Mouse (Mus musculus) megakaryocyte-erythroid progenitor cell, adult 5-6 weeks (primary cell): Measurements from ENCODE around the gene Armc10. TPM values are rescaled to one million over a fixed set of nuclear protein-coding genes. Genes with fewer than 3 reads are reported as not detected.
A peak's percentile ranks its signal among the peaks of the same experiment; 100 is the strongest.
"Not testable (repeated sequence)": the region's sequence is repeated elsewhere in the genome, so short reads cannot be mapped to it uniquely, and the experiment has no call there.

Source experiments
- ATAC-seq: replicated peaks from 2 replicates; pipeline ENCODE4 v1.8.0; 2016; ENCODE audit warnings: mild to moderate bottlenecking, inconsistent platforms; ENCODE audit not compliant: severe bottlenecking, poor library complexity, low FRiP score, low TSS enrichment
- total RNA-seq, 2 experiments: library from RNA; stranded (forward) in 1 of 2; stranded (reverse) in 1 of 2; fragments of 200-1000, 215-1000 nt in 1 of 2; fragments of >200 nt in 1 of 2; fragmentation: Nextera tagmentation in 1 of 2; gene quantifications; 2 replicates each; pipeline ENCODE4 v1.2.3; 2014 to 2017

Gene Armc10
- total RNA-seq (2014; fragmentation: Nextera tagmentation), result 22.5 and 43.9 TPM in 2 replicates
- 49.9 and 69.3 TPM in 2 replicates for total RNA-seq (2017)

- ATAC-seq, result peak; percentile 94
These were observed at the start of gene Armc10, which contains the start of gene Fbxl13 for GRCm38 (mm10) chr5:21645439-21646132. Armc10 (plus strand) TSS chr5:21645813. Fbxl13 (minus strand) TSS chr5:21645634.

DNA sequence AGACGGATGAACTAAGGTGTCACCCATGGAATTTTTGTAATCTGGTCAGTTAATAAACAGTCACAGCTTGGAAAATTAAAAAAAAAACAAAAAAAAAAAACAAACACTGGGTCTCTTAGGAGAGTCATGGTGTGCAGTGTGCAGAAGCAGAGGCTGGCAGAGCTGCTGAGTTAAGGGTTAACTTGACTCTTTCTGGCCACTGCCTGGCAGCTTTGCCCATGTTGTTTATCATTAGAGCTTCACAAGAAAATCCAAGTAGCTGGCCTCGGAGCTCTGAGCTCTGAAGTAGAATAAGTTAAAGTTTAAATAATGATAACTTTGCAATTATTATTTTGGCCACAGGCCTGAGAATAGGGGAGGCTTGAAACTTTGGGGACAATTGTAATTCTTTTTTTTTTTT is 46.1 kb upstream of the Armc10 start:
- not testable (repeated sequence) for ATAC-seq

GRCm38 (mm10) chr5:21599961-21600360 is 45.7 kb upstream of the Armc10 start:
- no peak for ATAC-seq

DNA sequence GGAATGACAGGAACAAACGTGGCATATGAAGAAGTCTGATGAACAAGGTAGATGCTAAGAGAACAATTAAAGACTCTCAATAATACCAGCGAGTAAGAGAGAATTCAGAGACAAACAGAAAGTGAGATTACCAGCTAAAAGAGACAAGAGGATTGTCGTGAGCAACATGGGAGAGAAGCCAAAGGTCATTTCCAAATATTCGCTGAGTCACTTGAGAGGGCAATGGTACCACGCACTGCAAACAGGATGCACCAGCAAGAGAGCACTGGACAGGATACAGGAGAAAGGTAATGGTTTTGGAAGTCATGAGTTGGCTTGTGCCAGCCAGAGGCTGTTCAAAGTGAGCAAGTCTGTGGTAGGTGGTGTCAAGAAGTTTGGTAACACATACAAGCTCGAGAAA is 39.7 kb upstream of the Armc10 start:
- ATAC-seq, result no peak

DNA sequence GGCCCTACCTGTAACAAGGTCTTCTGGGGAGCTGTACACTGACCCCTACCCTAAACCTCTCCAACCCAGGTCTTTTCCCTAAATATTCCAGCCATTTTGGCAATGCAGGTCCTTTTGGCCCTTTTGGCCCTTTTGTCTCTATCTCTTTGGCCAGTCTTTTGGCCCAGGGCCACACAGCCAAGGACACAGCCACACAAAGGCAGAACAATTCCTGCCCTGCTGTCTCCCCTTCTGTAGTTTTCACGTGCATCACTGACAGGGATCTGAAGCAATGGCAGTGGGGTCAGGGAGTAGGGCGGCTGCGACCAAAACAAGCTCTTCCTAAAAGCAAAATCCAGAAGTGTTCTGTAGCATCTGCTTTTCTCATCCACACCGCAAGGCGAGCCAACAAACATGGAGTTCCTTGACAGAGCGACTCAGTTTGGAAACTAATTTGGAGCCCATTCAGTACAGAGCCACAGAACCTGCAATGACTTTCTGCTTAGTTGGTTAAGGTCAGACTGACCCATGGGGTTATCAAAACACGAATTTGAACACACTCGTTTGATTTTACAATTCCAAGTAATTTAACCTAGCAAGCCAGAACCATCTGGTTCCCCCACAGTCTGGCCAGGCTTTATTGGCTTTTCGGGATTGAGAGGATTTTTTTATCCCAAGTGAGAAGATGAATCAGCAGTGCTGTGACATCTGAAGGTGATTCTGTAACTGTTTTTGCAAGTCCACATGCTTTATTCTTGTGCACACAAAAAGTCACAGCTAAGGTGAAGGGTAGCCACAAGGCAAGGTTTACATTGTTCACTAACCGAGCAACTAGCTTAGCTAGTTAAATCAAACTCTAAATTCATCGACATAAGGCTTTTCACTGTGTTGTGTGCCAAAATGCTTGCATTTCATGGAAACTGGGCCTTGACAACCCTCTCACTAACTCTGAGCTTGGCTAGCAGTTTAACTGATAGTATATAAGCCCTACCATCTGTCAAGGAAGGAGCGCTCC is 37.0 kb upstream of the Armc10 start:
- ATAC-seq, result no peak

DNA sequence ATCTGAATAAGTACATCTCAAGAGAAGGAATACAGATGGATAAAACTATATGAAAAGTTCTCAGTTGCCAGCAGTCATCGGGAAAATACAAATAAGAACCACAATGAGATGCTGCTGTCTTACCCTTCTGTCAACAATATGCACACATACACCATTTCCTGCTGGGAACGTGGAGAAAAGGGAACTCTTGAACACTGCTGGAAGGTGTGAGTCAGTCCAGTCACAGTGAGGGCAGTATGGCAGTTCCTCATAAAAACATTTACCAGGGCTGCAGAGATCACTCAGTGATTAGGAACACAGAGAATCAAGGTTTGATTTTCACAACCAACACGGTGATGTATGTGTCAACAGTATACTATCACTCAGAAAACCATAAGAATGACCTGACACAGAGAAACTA is 34.6 kb upstream of the Armc10 start:
- ATAC-seq, result no peak

DNA sequence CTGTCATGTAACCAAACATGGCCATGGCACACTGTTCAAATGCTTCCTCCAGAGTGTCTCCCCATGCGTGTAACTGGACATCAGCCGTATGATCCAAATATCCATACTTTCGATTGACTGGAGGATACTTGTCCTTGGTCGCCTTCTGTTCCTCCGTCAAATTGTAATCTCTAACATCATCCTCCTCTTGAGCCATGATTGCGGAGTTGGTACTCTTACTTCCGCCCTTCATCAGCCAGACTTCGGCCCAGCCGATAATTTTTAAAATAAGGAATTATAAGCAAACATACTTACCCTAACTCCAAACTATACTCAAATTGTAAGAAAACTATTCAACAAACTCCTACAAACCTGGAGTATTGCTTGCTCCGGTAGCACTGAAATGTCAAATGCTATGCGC is 31.3 kb upstream of the Armc10 start:
- 0 out of 2 replicates have a peak, but pooled peaks have one; percentile 26 for ATAC-seq

DNA sequence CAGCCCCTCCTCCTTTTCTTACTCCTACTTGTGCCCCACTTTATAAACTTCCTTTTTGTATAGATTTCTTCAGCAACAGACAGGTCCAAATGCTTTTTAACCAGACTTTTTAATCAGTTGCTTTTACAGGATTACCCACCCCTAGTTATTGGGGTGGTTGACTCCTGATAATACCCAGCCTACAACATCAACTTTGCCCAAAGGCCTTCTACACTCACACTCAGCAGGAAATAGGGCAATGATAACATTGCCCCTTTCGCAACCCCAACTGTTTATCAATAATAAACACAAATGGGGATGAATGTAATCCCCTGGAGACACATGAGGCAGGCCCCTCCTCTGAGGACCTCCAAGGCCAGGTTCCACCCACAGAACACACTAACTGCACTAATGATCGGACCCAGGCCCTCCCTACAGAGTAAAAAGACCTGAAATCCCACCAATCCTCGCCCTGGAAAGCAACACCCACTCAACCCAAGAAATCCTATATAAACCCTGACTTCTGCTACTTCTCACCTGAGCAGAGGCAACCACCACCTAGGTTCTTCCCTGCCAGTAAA is 29.1 kb upstream of the Armc10 start:
- peak; percentile 59 for ATAC-seq

DNA sequence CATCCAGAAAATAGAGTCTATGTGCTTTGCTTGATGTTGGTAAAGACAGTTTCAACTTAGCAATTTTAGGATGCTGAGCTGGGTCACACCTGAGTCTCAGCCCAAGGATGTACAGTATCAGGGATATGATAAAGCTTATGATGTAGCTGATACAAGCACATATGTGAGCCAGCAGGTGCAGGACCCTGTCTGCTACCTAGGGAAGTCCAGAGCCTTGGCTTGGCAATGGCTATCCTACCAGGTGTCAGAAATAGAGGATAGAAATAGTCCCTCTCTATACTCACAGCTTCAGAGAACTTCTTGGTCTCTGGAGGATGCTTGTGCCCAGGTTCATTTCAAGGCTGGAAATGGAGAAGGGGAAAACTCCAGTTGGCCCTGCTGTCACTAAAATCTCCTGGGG is 19.7 kb upstream of the Armc10 start:
- no peak for ATAC-seq

- ATAC-seq, result no peak; the same call in 1 of the 2 replicates
These were observed 4.7 kb upstream of the Armc10 start for GRCm38 (mm10) chr5:21640961-21641360.

DNA sequence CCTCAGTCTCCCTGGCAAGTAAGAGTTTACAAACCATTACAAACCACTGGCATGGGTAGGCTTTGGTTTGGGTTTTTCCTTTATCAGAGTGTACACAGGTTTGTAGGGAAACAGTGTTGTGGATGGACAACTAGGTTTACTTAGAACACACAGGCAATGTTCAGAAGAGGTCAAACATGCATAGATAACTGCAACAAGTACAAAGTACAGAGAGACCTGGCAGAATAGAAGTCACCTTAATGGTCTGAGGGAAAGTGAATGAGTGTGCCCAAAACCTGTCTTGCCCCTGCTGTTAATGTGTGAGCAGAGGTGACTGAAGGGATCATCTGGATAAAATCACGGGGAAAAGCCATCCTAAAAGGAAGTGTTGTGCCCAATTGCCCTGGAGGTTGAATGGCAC is 2.0 kb upstream of the Armc10 start:
- no peak for ATAC-seq

GRCm38 (mm10) chr5:21644891-21645438 is 648 bp upstream of the Armc10 start:
- ATAC-seq, result no peak

DNA sequence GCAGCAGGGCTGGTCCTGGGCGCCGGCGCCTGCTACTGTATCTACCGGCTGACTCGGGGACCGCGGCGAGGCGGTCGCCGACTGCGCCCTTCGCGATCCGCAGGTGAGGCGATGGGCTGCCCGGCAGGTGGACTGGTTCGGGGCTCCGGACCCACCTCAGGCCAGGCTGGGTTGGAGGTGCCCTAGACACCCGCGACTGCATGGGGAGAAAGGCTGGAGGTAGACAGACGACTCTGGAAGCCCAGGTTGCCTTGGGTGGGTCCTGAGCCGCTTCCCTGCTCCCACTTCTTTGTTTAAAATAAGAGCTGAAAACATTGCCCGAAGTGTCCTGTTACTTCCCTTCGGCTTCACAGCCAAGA is 499 bp downstream of the Armc10 start:
- ATAC-seq, result 0 out of 2 replicates have a peak, but pooled peaks have one; percentile 3

DNA sequence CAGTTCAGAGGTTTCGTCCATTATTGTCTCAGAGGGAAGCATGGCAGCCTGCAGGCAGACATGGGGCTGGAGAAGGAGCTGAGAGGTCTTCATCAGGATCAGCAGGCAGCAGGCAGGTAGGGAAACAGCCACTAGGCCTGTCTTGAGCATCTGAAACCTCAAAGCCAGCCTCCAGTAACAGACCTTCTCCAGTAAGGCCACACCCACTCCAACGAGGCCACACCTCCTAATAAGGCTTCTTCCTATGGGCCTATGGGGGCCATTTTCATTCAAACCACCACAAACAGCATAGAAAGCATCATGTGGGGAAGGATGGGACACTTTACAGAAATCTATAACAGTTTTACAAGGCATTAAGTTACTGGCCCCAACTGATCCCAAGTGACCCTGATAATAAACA is 5.1 kb downstream of the Armc10 start:
- ATAC-seq, result no peak

DNA sequence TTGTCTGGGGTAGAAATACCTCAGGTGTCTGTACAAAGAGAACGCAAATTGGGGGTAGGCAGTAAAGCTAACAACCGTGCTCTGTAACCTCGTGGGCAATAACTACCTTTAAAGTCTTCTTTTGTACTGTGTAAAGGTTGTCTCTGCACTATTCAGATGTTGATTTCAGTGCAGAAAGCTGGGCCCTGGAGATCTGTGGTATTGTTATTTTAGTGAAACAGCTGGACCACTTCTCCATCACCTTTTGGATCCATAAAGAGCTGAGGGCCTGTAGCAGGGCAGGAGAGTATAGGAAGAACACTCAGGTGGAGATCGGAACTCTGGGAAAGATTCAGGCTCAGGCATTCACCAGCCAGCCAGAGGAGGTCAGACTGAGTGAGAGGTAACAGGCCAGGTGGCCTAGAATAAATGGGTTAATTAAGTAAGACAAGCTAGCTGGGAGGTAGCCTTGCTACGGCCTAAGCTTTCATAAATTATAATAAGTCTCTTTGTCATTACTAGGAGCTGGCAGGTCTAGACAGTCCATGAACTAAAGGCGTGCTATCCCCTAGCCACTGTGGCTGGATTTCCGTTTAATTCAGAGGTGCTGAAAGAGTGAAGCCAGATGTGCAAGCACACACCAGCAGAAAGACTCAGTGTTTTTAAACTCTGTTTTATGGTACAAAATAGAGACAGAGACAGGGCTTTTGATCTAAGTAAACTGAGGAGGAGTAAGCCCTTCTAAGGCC is 6.4 kb downstream of the Armc10 start:
- ATAC-seq, result no peak

DNA sequence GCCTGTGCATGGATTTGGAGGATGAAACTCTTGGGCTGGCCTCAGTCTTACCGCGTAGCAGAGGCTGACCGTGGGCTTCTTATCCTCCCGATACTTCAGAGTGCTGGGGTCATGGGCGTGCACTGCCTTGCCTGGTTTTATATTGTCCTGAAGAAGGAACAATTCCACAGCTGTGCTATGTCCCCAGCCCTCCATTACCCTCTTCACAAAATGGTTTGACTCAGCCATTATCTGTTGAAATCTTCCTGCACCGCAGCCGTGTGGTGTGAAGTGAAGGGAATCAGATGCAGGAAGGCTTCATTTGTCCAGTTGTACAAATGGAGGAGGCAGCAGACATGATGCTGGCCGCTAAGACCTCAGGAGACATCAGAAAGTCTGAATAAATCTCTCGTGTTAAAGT is 11.3 kb downstream of the Armc10 start:
- ATAC-seq, result no peak

DNA sequence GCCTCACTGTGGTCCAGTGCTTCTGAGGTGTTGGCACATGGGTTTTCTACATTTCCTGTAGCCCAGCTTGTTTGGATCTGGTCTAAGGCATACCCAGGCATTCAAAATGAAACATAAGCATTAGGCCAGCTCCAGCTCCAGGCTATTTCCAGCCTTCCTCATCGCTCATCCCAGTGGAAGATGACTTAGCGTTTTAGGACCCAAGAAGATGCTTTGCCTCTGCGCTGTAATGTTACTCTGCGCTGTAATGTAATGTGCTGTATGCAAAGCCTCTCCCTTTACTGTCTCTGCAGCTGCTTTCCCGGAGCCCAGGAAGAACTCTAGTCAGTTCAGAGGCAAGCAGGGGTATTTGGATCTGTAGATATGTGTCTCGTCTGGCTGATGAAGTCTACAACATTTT is 12.4 kb downstream of the Armc10 start:
- no peak for ATAC-seq

- peak; percentile 91 for ATAC-seq
These were observed 13.2 kb downstream of the Armc10 start for GRCm38 (mm10) chr5:21658623-21659395.
